Mouse (Mus musculus) frontal cortex, postnatal 36 days (tissue): ENCODE data around the gene Lmln.
"Not testable (repeated sequence)": the region's sequence is repeated elsewhere in the genome, so short reads cannot be mapped to it uniquely, and the experiment has no call there.

ENCODE experiments used
- DNase-seq, 2 experiments: peaks; one replicate each; pipeline ENCODE4 v3.0.0; 2022; ENCODE audit warnings: low spot score in 2 of 2

The Lmln gene

GRCm38 (mm10) chr16:33058033-33058432 lies 4.3 kb upstream of the Lmln start:
- no peak for DNase-seq

- not testable (repeated sequence) for DNase-seq
Measured at GRCm38 (mm10) chr16:33058656-33059055, 3.7 kb upstream of the Lmln start.

- no peak for DNase-seq
Measured at GRCm38 (mm10) chr16:33059471-33059870, 2.9 kb upstream of the Lmln start.

GRCm38 (mm10) chr16:33060926-33061325 lies 1.4 kb upstream of the Lmln start:
- no peak for DNase-seq

GRCm38 (mm10) chr16:33061400-33061799 lies 921 bp upstream of the Lmln start:
- DNase-seq = no peak

- DNase-seq = peak; percentile 66
Measured at GRCm38 (mm10) chr16:33062682-33063131, 386 bp downstream of the Lmln start.

GRCm38 (mm10) chr16:33063267-33063666 lies 946 bp downstream of the Lmln start:
- DNase-seq = no peak

GRCm38 (mm10) chr16:33064636-33065035 lies 2.3 kb downstream of the Lmln start:
- DNase-seq = no peak

- DNase-seq = no peak
Measured at GRCm38 (mm10) chr16:33070928-33071327, 8.6 kb downstream of the Lmln start.

GRCm38 (mm10) chr16:33072871-33073557 lies 10.7 kb downstream of the Lmln start:
- no peak for DNase-seq

GRCm38 (mm10) chr16:33074967-33075366 lies 12.6 kb downstream of the Lmln start:
- no peak for DNase-seq

GRCm38 (mm10) chr16:33076078-33076477 lies 13.8 kb downstream of the Lmln start:
- DNase-seq = no peak

- DNase-seq = no peak
Measured at GRCm38 (mm10) chr16:33077069-33077627, 14.8 kb downstream of the Lmln start.

- DNase-seq = no peak
Measured at GRCm38 (mm10) chr16:33080063-33080462, 17.7 kb downstream of the Lmln start.

- no peak for DNase-seq
Measured at GRCm38 (mm10) chr16:33082951-33083350, 20.6 kb downstream of the Lmln start.

- DNase-seq = no peak
Measured at GRCm38 (mm10) chr16:33083996-33084395, 21.7 kb downstream of the Lmln start.

GRCm38 (mm10) chr16:33085666-33086065 lies 23.3 kb downstream of the Lmln start:
- DNase-seq = no peak

GRCm38 (mm10) chr16:33113726-33114125 lies 51.4 kb downstream of the Lmln start:
- peak in 1 of 2 experiments; percentile 7 for DNase-seq

GRCm38 (mm10) chr16:33123373-33123772 lies 61.1 kb downstream of the Lmln start:
- no peak for DNase-seq

- DNase-seq = no peak
Measured at GRCm38 (mm10) chr16:33123938-33124820, 61.9 kb downstream of the Lmln start.

- no peak for DNase-seq
Measured at GRCm38 (mm10) chr16:33127052-33127451, 64.7 kb downstream of the Lmln start.

GRCm38 (mm10) chr16:33130731-33131130 lies 68.4 kb downstream of the Lmln start:
- DNase-seq = no peak

GRCm38 (mm10) chr16:33133186-33133585 lies 70.9 kb downstream of the Lmln start:
- no peak for DNase-seq
